ENCODE assay signal across 7 mouse cellular contexts in genomic region chr12:79007126-79007753, GRCm38 (mm10). TPM values are rescaled to one million over a fixed set of nuclear protein-coding genes. Genes with fewer than 3 reads are reported as not detected.
DNase-seq lines count a peak whose midpoint lies in the region; ATAC-seq and TF ChIP-seq lines count a peak whose summit lies in the region.

Gene Tmem229b, minus strand, starts transcription at chr12:79007627.

- POLR2A ChIA-PET in Patski (lab: Charles Lee) = no interaction called here

- no peak for DNase-seq in Patski (ENCODE audit: low read depth, low spot score)
- peak; percentile 75 for DNase-seq in cerebellum, adult 8-10 months
- DNase-seq in frontal cortex, adult 2 months (ENCODE audit: extremely low spot score in 1 of 2, low spot score in 1 of 2) = peak in 1 of 2 experiments; percentile 58
- DNase-seq in hindbrain, postnatal 0 days (ENCODE audit: low spot score) = peak; percentile 85
- DNase-seq in left cerebral cortex, postnatal 25 days (ENCODE audit: low spot score in 2 of 2) = peak; percentile 72 to 76

- TF ChIP-seq CTCF in Patski (IDR thresholded peaks at IDR 0.05) = no peak
- no peak for TF ChIP-seq CTCF in hindbrain, postnatal 0 days (IDR thresholded peaks at IDR 0.05; ENCODE audit: low read depth)
- TF ChIP-seq CTCF in small intestine, adult 2 months (IDR thresholded peaks at IDR 0.05; ENCODE audit: extremely low read depth, insufficient read length, insufficient replicate concordance, low read depth, low read length) = no peak

- peaks cover 6% of the 10 kb centered on the region for H3K27me3 ChIP-seq in Patski
- no peaks in the 10 kb centered on the region for H3K27me3 ChIP-seq in hindbrain, postnatal 0 days (ENCODE audit: insufficient read depth, low read length)
- H3K27me3 ChIP-seq in small intestine, adult 2 months (ENCODE audit: control insufficient read depth, insufficient read depth, low read length) = peaks cover 8% of the 10 kb centered on the region; the same call in 1 of the 2 replicates

- intact Hi-C loops in left cerebral cortex, postnatal 25 days (cut with DNase I) = no loop called here

- CTCF ChIA-PET in Patski (lab: Charles Lee) = interaction anchor here (2.2 kb wide), 1 partner anchor 89 kb away, joined by 5 read pairs; no protein-coding TSS in a partner anchor

- H3K4me2 ChIP-seq in hindbrain, postnatal 0 days (ENCODE audit: low read depth, low read length) = peak within 1 kb of the TSS; percentile 70

- H3K4me3 ChIP-seq in hindbrain, postnatal 0 days (ENCODE audit: low read length) = peak within 1 kb of the TSS; percentile 83
- peak within 1 kb of the TSS; percentile 100 for H3K4me3 ChIP-seq in small intestine, adult 2 months (ENCODE audit: low read depth, low read length)

- H3K9me3 ChIP-seq in hindbrain, postnatal 0 days (ENCODE audit: low read length) = no peaks in the 10 kb centered on the region

- WGBS in hindbrain, postnatal 0 days = 1% methylated on average over 39 of the region's 49 CpGs
- WGBS in small intestine, adult 2 months = 5% methylated on average over 31 of the region's 49 CpGs

- H3K36me3 ChIP-seq in hindbrain, postnatal 0 days (ENCODE audit: insufficient read depth, low read length) = no peaks in the 10 kb centered on the region
- H3K36me3 ChIP-seq in small intestine, adult 2 months (ENCODE audit: control insufficient read depth, insufficient read depth, low read length) = no peaks in the 10 kb centered on the region

- ATAC-seq in Patski = peak; percentile 70
- ATAC-seq in hindbrain, postnatal 0 days = peak; percentile 92
- peak; percentile 49 for ATAC-seq in megakaryocyte progenitor cell, adult 5-6 weeks (replicated peaks; ENCODE audit: poor library complexity)

- TF ChIP-seq POLR2A in small intestine, adult 2 months (IDR thresholded peaks at IDR 0.05; ENCODE audit: low read depth, low read length) = no peak

- H3K9ac ChIP-seq in hindbrain, postnatal 0 days (replicated peaks; ENCODE audit: low read length) = peak within 1 kb of the TSS; percentile 93

- 0 out of 2 replicates have a peak, but pooled peaks cover 4% of the 10 kb centered on the region for H3K4me1 ChIP-seq in hindbrain, postnatal 0 days (ENCODE audit: insufficient read depth, low read length)
- peaks cover 2% of the 10 kb centered on the region for H3K4me1 ChIP-seq in small intestine, adult 2 months (ENCODE audit: control insufficient read depth, insufficient read depth, insufficient read length, low read length)

- in situ Hi-C loops in Patski (cut with MboI; ENCODE audit: low pct_unique_long_range_greater_than_20kb) = no loop called here

- H3K27ac ChIP-seq in hindbrain, postnatal 0 days = peak within 1 kb of the TSS; percentile 89
- H3K27ac ChIP-seq in small intestine, adult 2 months (ENCODE audit: insufficient read depth, low read depth, low read length) = peak within 1 kb of the TSS; percentile 51; the same call in 1 of the 2 replicates

RNA-seq across cellular contexts. Expression of gene Tmem229b, which starts in this region (rescaled TPM):
- polyA plus RNA-seq in Patski (2021) = 5.6 TPM
- 18.9 and 21.6 TPM in 2 replicates for polyA plus RNA-seq in frontal cortex, adult 2 months (2012; rRNA removed)
- total RNA-seq in hindbrain, postnatal 0 days (2014; rRNA removed) = 192 and 214 TPM in 2 replicates
- polyA plus RNA-seq in hindbrain, postnatal 0 days (2015; fragmentation: Nextera tagmentation; extraction: Ambion mirVana) = 51.0 and 54.4 TPM in 2 replicates
- 10 to 100 TPM; 37.8 to 39.4 TPM for total RNA-seq in left cerebral cortex, postnatal 25 days (2021)
- total RNA-seq in megakaryocyte progenitor cell, adult 5-6 weeks (2015) = 73.3 and 75.4 TPM in 2 replicates
- 84.1 and 102 TPM in 2 replicates for total RNA-seq in megakaryocyte progenitor cell, adult 5-6 weeks (2017)
- 6.6 and 11.7 TPM in 2 replicates for polyA plus RNA-seq in small intestine, adult 2 months (2012; rRNA removed)
